Mouse (Mus musculus): ENCODE measurements at regions not wholly inside any gene's neighbourhood (a gene's known extent, or its start where the extent isn't known, plus 50 kb on each side); places are given as distances from the start of the nearest gene placed in this dataset.

GRCm38 (mm10) chr13:111966113-111966512 is 157.3 kb upstream of the Map3k1 start:
- TF ChIP-seq CTCF (IDR thresholded peaks at IDR 0.05; ENCODE audit: control insufficient read depth, insufficient read depth, insufficient replicate concordance, low read depth, low read length), result no peak
- no peak for TF ChIP-seq POLR2A (IDR thresholded peaks at IDR 0.05; ENCODE audit: control insufficient read depth, low read depth, low read length)
